Mouse (Mus musculus): ENCODE measurements at regions not wholly inside any gene's neighbourhood (a gene's known extent, or its start where the extent isn't known, plus 50 kb on each side); places are given as distances from the start of the nearest gene placed in this dataset.
"Not testable (repeated sequence)": the region's sequence is repeated elsewhere in the genome, so short reads cannot be mapped to it uniquely, and the experiment has no call there.

DNA sequence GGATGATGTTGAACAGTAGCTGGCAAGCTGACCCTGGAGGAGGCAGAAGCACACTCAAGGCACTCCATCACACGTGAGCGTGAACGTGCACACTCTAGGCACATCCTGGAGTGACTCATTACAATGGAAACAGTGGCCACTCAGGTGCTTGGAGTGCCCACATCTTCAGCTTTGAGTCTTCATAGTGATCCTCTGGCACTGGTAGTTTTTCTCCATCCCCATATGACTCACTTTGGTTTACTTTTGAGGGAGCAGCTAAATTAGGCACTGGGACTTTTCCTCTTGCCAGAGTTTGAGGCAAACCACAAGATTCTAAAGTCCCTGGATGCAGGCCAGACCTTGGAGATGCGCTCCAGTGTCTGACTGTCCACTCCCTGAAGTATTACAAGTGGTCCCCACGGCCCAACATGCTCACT lies 52.5 kb upstream of the Slc44a3 start:
- DNase-seq (ENCODE audit: low spot score in 2 of 2) = no peak

DNA sequence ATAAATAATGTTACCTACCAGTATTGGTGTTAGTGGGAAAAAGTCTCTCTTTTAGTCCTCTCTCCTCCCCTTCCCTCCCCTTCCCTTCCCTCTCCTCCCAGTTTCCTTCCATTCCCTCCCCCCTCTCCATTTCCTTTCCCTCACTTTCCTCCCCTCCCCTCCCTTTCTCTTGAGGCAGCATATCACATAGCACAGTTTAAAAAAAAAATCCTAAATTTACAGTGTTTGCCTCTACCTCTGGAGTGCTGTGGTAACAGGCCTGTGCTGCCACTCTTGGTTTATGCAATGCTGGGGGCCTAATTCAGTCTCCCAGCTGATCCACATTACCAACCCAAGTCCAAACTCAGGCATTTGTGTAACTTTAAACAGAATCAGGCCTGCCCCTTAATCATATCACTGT lies 52.1 kb upstream of the Slc44a3 start:
- DNase-seq (ENCODE audit: low spot score in 2 of 2) = no peak

GRCm38 (mm10) chr3:121582711-121583110 lies 50.5 kb upstream of the Slc44a3 start:
- not testable (repeated sequence) for DNase-seq (ENCODE audit: low spot score in 2 of 2)
